Comparison of ENCODE assay signal across 19 mouse cellular contexts in genomic region chr7:101449855-101450254, GRCm38 (mm10). TPM values are rescaled to one million over a fixed set of nuclear protein-coding genes. Genes with fewer than 3 reads are reported as not detected.
DNase-seq lines count a peak whose midpoint lies in the region; ATAC-seq and TF ChIP-seq lines count a peak whose summit lies in the region.
"Had no signal": no experiment of that assay in that cellular context is flagged by ENCODE, and none has a peak within 500 bp of the region (broad histone marks: within the 10 kb centered on the region; RNA-seq: fewer than 3 reads in every experiment).

No protein-coding gene starts in this region.

- H3K4me3 ChIP-seq in forebrain, embryonic 15.5 days, result no peak overlapping the region
- no peak overlapping the region for H3K4me3 ChIP-seq in forebrain, embryonic 12.5 days (replicated peaks)
- no peak overlapping the region for H3K4me3 ChIP-seq in bone marrow, adult 2 months (replicated peaks; ENCODE audit: control insufficient read depth, low read depth, low read length)
- no peak overlapping the region for H3K4me3 ChIP-seq in kidney, embryonic 15.5 days (replicated peaks)

- 39% methylated on average over 3 of the region's 3 CpGs for WGBS in forebrain, embryonic 15.5 days
- 42% methylated on average over 3 of the region's 3 CpGs for WGBS in forebrain, embryonic 12.5 days
- WGBS in bone marrow, adult 2 months, result 34% methylated on average over 3 of the region's 3 CpGs
- WGBS in kidney, embryonic 15.5 days, result 35% methylated on average over 3 of the region's 3 CpGs

- DNase-seq in 3T3-L1 (ENCODE audit: low read depth, low spot score), result peak; percentile 63
- DNase-seq in Muller cell, postnatal 12 days (ENCODE audit: inconsistent ontology term), result peak; percentile 91
- DNase-seq in heart, adult 9 months (ENCODE audit: low spot score in 2 of 2), result no peak
- no peak for DNase-seq in right cerebral cortex, postnatal 4 days

- H3K9ac ChIP-seq in forebrain, embryonic 15.5 days (replicated peaks), result no peak overlapping the region
- H3K9ac ChIP-seq in forebrain, embryonic 12.5 days, result no peak overlapping the region
- H3K9ac ChIP-seq in kidney, embryonic 15.5 days, result no peak overlapping the region
- H3K9ac ChIP-seq: embryonic facial prominence, embryonic 15.5 days had no signal

- ATAC-seq in forebrain, embryonic 15.5 days (replicated peaks), result 0 out of 2 replicates have a peak, but pooled peaks have one; percentile 1
- no peak for ATAC-seq in forebrain, embryonic 12.5 days (ENCODE audit: low FRiP score)
- no peak for ATAC-seq in kidney, embryonic 15.5 days (replicated peaks; ENCODE audit: low FRiP score)

- H3K27me3 ChIP-seq in forebrain, embryonic 15.5 days, result peaks cover 14% of the 10 kb centered on the region; the same call in 1 of the 2 replicates
- H3K27me3 ChIP-seq in forebrain, embryonic 12.5 days, result peaks cover 43% of the 10 kb centered on the region
- H3K27me3 ChIP-seq in kidney, embryonic 15.5 days, result peaks cover 25% of the 10 kb centered on the region

- no peaks in the 10 kb centered on the region for H3K36me3 ChIP-seq in forebrain, embryonic 15.5 days
- no peaks in the 10 kb centered on the region for H3K36me3 ChIP-seq in forebrain, embryonic 12.5 days (replicated peaks)
- H3K36me3 ChIP-seq in kidney, embryonic 15.5 days, result no peaks in the 10 kb centered on the region
- H3K36me3 ChIP-seq: embryonic facial prominence, embryonic 15.5 days; intestine, embryonic 15.5 days; limb, embryonic 12.5 days; midbrain, embryonic 12.5 days had no signal

- TF ChIP-seq CTCF in bone marrow, adult 2 months (IDR thresholded peaks at IDR 0.05; ENCODE audit: control insufficient read depth, insufficient read depth, low read length), result 0 out of 2 replicates have a peak, but pooled peaks have one; percentile 4

- TF ChIP-seq POLR2A in bone marrow, adult 2 months (IDR thresholded peaks at IDR 0.05; ENCODE audit: borderline replicate concordance, control insufficient read depth, low read depth, low read length), result no peak

- peaks cover 18% of the 10 kb centered on the region for H3K4me1 ChIP-seq in forebrain, embryonic 15.5 days
- H3K4me1 ChIP-seq in forebrain, embryonic 12.5 days, result 0 out of 2 replicates have a peak, but pooled peaks cover 5% of the 10 kb centered on the region
- peaks cover 12% of the 10 kb centered on the region for H3K4me1 ChIP-seq in bone marrow, adult 2 months (ENCODE audit: control insufficient read depth, insufficient read depth, low read length)
- peaks cover 13% of the 10 kb centered on the region for H3K4me1 ChIP-seq in kidney, embryonic 15.5 days

- H3K9me3 ChIP-seq in forebrain, embryonic 15.5 days, result no peaks in the 10 kb centered on the region
- H3K9me3 ChIP-seq in forebrain, embryonic 12.5 days, result no peaks in the 10 kb centered on the region
- H3K9me3 ChIP-seq in kidney, embryonic 15.5 days (replicated peaks), result no peaks in the 10 kb centered on the region
- H3K9me3 ChIP-seq: embryonic facial prominence, embryonic 15.5 days; intestine, embryonic 15.5 days; limb, embryonic 12.5 days; midbrain, embryonic 12.5 days had no signal

- no peak overlapping the region for H3K27ac ChIP-seq in forebrain, embryonic 15.5 days (replicated peaks)
- H3K27ac ChIP-seq in forebrain, embryonic 12.5 days, result no peak overlapping the region
- H3K27ac ChIP-seq in bone marrow, adult 2 months (ENCODE audit: control insufficient read depth, insufficient read depth, low read depth, low read length, poor library complexity), result no peak overlapping the region
- no peak overlapping the region for H3K27ac ChIP-seq in kidney, embryonic 15.5 days
- H3K27ac ChIP-seq: embryonic facial prominence, embryonic 15.5 days; intestine, embryonic 15.5 days; limb, embryonic 12.5 days; midbrain, embryonic 12.5 days; stomach, postnatal 0 days had no signal

- H3K4me2 ChIP-seq in forebrain, embryonic 15.5 days (replicated peaks), result no peak overlapping the region
- no peak overlapping the region for H3K4me2 ChIP-seq in forebrain, embryonic 12.5 days
- H3K4me2 ChIP-seq in kidney, embryonic 15.5 days, result no peak overlapping the region

RNA-seq across cellular contexts. Expression of gene Pde2a, which starts 28.4 kb away (rescaled TPM):
- 42.5 and 46.4 TPM in 2 replicates for polyA plus RNA-seq in forebrain, embryonic 15.5 days (2015; fragmentation: Nextera tagmentation; extraction: Ambion mirVana)
- 23.1 and 25.7 TPM in 2 replicates for polyA plus RNA-seq in forebrain, embryonic 12.5 days (2016; fragmentation: Nextera tagmentation; extraction: Ambion mirVana)
- 33.2 and 37.8 TPM in 2 replicates for polyA plus RNA-seq in bone marrow, adult 2 months (2011; ENCODE audit: insufficient read depth, insufficient read length, low replicate concordance, missing spikeins)
- polyA plus RNA-seq in kidney, embryonic 15.5 days (2015; fragmentation: Nextera tagmentation; extraction: Ambion mirVana), result 37.3 and 39.5 TPM in 2 replicates

RNA-seq across cellular contexts. Expression of gene Gm45837, which starts 39.2 kb away (rescaled TPM):
- 0.87 TPM in 1 of 2 replicates, not detected in the other for polyA plus RNA-seq in forebrain, embryonic 15.5 days (2015; fragmentation: Nextera tagmentation; extraction: Ambion mirVana)
- polyA plus RNA-seq in forebrain, embryonic 12.5 days (2016; fragmentation: Nextera tagmentation; extraction: Ambion mirVana), result not detected in 2 replicates
- 5.7 and 43.8 TPM in 2 replicates for polyA plus RNA-seq in bone marrow, adult 2 months (2011; ENCODE audit: insufficient read depth, insufficient read length, low replicate concordance, missing spikeins)
- polyA plus RNA-seq in kidney, embryonic 15.5 days (2015; fragmentation: Nextera tagmentation; extraction: Ambion mirVana), result 0.14 and 0.21 TPM in 2 replicates
- polyA plus RNA-seq: forebrain, postnatal 0 days; heart, embryonic 11.5 days; limb, embryonic 12.5 days; liver, embryonic 11.5 days; liver, postnatal 0 days; midbrain, embryonic 12.5 days; thymus, postnatal 0 days; urinary bladder, adult 2 months had no signal

Comparison
In these comparisons a context has a peak if more than half of its experiments do, and no peak if none do; other contexts are left out.
1. DNase-seq: peak in 3T3-L1 (single experiment) and Muller cell, postnatal 12 days (single experiment); none in heart, adult 9 months (0 of 2) and right cerebral cortex, postnatal 4 days (single experiment).